Mouse (Mus musculus) stomach, postnatal 0 days (tissue): Measurements from ENCODE around the gene Prss48. TPM values are rescaled to one million over a fixed set of nuclear protein-coding genes. Genes with fewer than 3 reads are reported as not detected.

Source experiments
- ATAC-seq: fragments of 200-750 bp; cut with Nextera tagmentation; 2 replicates; pipeline ENCODE4 v1.8.0; 2017; ENCODE audit not compliant: low FRiP score, low TSS enrichment
- DNase-seq: peaks from one replicate; pipeline ENCODE4 v3.0.0-alpha.2; 2016; ENCODE audit warnings: low spot score
- H3K27ac ChIP-seq: fragments of 300-500 bp; sonication (generic); replicated peaks from 2 replicates; pipeline ENCODE4 v1.5.1; 2014; ENCODE audit warnings: mild to moderate bottlenecking, control low read depth
- H3K27me3 ChIP-seq: fragments of 300-500 bp; sonication (generic); 2 replicates; pipeline ENCODE4 v1.6.1; 2014; ENCODE audit warnings: low read length; ENCODE audit not compliant: control insufficient read depth, insufficient read depth
- H3K36me3 ChIP-seq: fragments of 300-500 bp; sonication (generic); 2 replicates; pipeline ENCODE4 v1.6.1; 2014; ENCODE audit warnings: low read length, mixed read lengths; ENCODE audit not compliant: control insufficient read depth, insufficient read depth
- H3K4me1 ChIP-seq: fragments of 300-500 bp; sonication (generic); replicated peaks from 2 replicates; pipeline ENCODE4 v1.6.1; 2014; ENCODE audit warnings: antibody characterized with exemption; ENCODE audit not compliant: control insufficient read depth, insufficient read depth
- H3K4me2 ChIP-seq: fragments of 300-500 bp; sonication (generic); replicated peaks from 2 replicates; pipeline ENCODE4 v1.6.1; 2014; ENCODE audit warnings: low read depth, mild to moderate bottlenecking, control low read depth, moderate library complexity
- H3K4me3 ChIP-seq: fragments of 300-500 bp; sonication (generic); 2 replicates; pipeline ENCODE4 v1.5.1; 2014; ENCODE audit warnings: low read depth, low read length, control low read depth
- H3K9ac ChIP-seq: fragments of 300-500 bp; sonication (generic); 2 replicates; pipeline ENCODE4 v1.6.1; 2014; ENCODE audit warnings: mild to moderate bottlenecking, low read length, control low read depth, mixed read lengths
- H3K9me3 ChIP-seq: fragments of 300-500 bp; sonication (generic); 2 replicates; pipeline ENCODE4 v1.6.1; 2016; ENCODE audit warnings: low read length; ENCODE audit not compliant: control insufficient read depth
- CTCF ChIP-seq: IDR thresholded peaks from 2 replicates; pipeline ENCODE4 v1.5.1; 2016; ENCODE audit warnings: antibody characterized with exemption, low read depth, mild to moderate bottlenecking, moderate library complexity
- EP300 ChIP-seq: optimal IDR thresholded peaks from 2 replicates; pipeline ENCODE3; 2016; ENCODE audit warnings: antibody characterized with exemption
- WGBS: fragments of 180-500 bp; shearing (Covaris S2); extraction: QIAGEN DNeasy Blood & Tissue Kit; methylation state at CpG from one replicate; pipeline ENCODE4 v1.1.7; 2014; 5-methylcytosine and 5-hydroxymethylcytosine counted together
- polyA plus RNA-seq: library from polyadenylated mRNA; unstranded; fragments of >200 nt; fragmentation: Nextera tagmentation; extraction: Ambion mirVana; gene quantifications from 2 replicates; pipeline ENCODE4 v1.2.1, GENCODE M21; 2015

The Prss48 gene
- polyA plus RNA-seq, 1 experiment from 2014 or later = not detected

- Histone ChIP-seq H3K4me1 (0 out of 2 replicates have a peak, but pooled peaks cover 2% of the 10 kb centered on the region), H3K27me3 (no peaks in the 10 kb centered on the region), H3K4me2 (no peak overlapping the region), H3K36me3 (peaks cover 2% of the 10 kb centered on the region; the same call in 1 of the 2 replicates), H3K27ac (no peak overlapping the region), H3K9ac (no peak overlapping the region), H3K4me3 (no peak overlapping the region), H3K9me3 (no peaks in the 10 kb centered on the region)
- TF ChIP-seq CTCF (no peak), EP300 (no peak)
- 32% methylated on average over 3 of the region's 3 CpGs for WGBS
- DNase-seq (no peak), ATAC-seq (peak; percentile 7; the same call in 1 of the 2 replicates)
Measured at GRCm38 (mm10) chr3:86011833-86012232, 9.5 kb upstream of the Prss48 start.

- H3K9ac ChIP-seq = no peak overlapping the region
- 55% methylated on average over 6 of the region's 6 CpGs for whole genome bisulfite sequencing
- TF ChIP-seq CTCF (no peak), EP300 (no peak)
- H3K4me1 ChIP-seq = 0 out of 2 replicates have a peak, but pooled peaks cover 2% of the 10 kb centered on the region
- H3K27me3 ChIP-seq = no peaks in the 10 kb centered on the region
- H3K4me2 ChIP-seq = no peak overlapping the region
- H3K27ac ChIP-seq = no peak overlapping the region
- no peak overlapping the region for H3K4me3 ChIP-seq
- DNase-seq = no peak
- H3K36me3 ChIP-seq = peaks cover 2% of the 10 kb centered on the region; the same call in 1 of the 2 replicates
- H3K9me3 ChIP-seq = no peaks in the 10 kb centered on the region
- ATAC-seq = peak; percentile 71
Measured at GRCm38 (mm10) chr3:86011373-86011772, 9.1 kb upstream of the Prss48 start.

- WGBS = 64% methylated on average over 3 of the region's 3 CpGs
- TF ChIP-seq CTCF (no peak), EP300 (no peak)
- H3K9ac ChIP-seq = no peak overlapping the region
- DNase-seq (no peak), ATAC-seq (no peak)
- no peak overlapping the region for H3K4me3 ChIP-seq
- H3K36me3 ChIP-seq = peaks cover 2% of the 10 kb centered on the region; the same call in 1 of the 2 replicates
- no peak overlapping the region for H3K4me2 ChIP-seq
- H3K27ac ChIP-seq = no peak overlapping the region
- 0 out of 2 replicates have a peak, but pooled peaks cover 2% of the 10 kb centered on the region for H3K4me1 ChIP-seq
- no peaks in the 10 kb centered on the region for H3K27me3 ChIP-seq
- H3K9me3 ChIP-seq = no peaks in the 10 kb centered on the region
Measured at GRCm38 (mm10) chr3:86010618-86011017, 8.3 kb upstream of the Prss48 start.

- no peaks in the 10 kb centered on the region for H3K27me3 ChIP-seq
- 95% methylated on average over 10 of the region's 10 CpGs for WGBS
- ATAC-seq = no peak
- no peaks in the 10 kb centered on the region for H3K4me1 ChIP-seq
- H3K27ac ChIP-seq = no peak overlapping the region
- H3K9me3 ChIP-seq = no peaks in the 10 kb centered on the region
- H3K36me3 ChIP-seq = peaks cover 2% of the 10 kb centered on the region; the same call in 1 of the 2 replicates
- DNase-seq = no peak
- H3K4me2 ChIP-seq = no peak overlapping the region
- H3K9ac ChIP-seq = no peak overlapping the region
- TF ChIP-seq CTCF (no peak), EP300 (no peak)
- no peak overlapping the region for H3K4me3 ChIP-seq
Measured at GRCm38 (mm10) chr3:86004751-86005150, 2.5 kb upstream of the Prss48 start.

- DNase-seq (no peak), ATAC-seq (no peak)
- Histone ChIP-seq H3K36me3 (no peaks in the 10 kb centered on the region), H3K9me3 (no peaks in the 10 kb centered on the region), H3K27ac (no peak overlapping the region), H3K4me1 (no peaks in the 10 kb centered on the region), H3K4me2 (no peak overlapping the region), H3K4me3 (no peak overlapping the region), H3K9ac (no peak overlapping the region), H3K27me3 (no peaks in the 10 kb centered on the region)
- TF ChIP-seq EP300 (no peak), CTCF (no peak)
- 76% methylated on average over 5 of the region's 5 CpGs for WGBS
Measured at GRCm38 (mm10) chr3:86002940-86003339, 649 bp upstream of the Prss48 start.

GRCm38 (mm10) chr3:86001271-86001670 is 1.0 kb downstream of the Prss48 start:
- Histone ChIP-seq H3K9ac (no peak overlapping the region), H3K4me2 (no peak overlapping the region), H3K4me3 (no peak overlapping the region), H3K36me3 (no peaks in the 10 kb centered on the region), H3K27me3 (no peaks in the 10 kb centered on the region), H3K9me3 (no peaks in the 10 kb centered on the region), H3K4me1 (no peaks in the 10 kb centered on the region), H3K27ac (no peak overlapping the region)
- no peak for DNase-seq
- no peak for TF ChIP-seq EP300
- TF ChIP-seq CTCF = no peak
- whole genome bisulfite sequencing = 91% methylated on average over 3 of the region's 3 CpGs
- no peak for ATAC-seq
